Mouse (Mus musculus) gastrocnemius, postnatal 25 days (tissue): ENCODE results near the gene Nalcn. TPM values are rescaled to one million over a fixed set of nuclear protein-coding genes. Genes with fewer than 3 reads are reported as not detected.

Experiments used
- DNase-seq: peaks from one replicate; pipeline ENCODE4 v3.0.0; 2022
- total RNA-seq, 2 experiments: library from RNA; stranded (reverse); gene quantifications; 1 replicate in 1 of 2; 2 replicates in 1 of 2; pipeline ENCODE4 v1.2.3; 2021

Gene Nalcn
- total RNA-seq, 2 experiments from 2014 or later, result 0.19 to 0.31 TPM

DNA sequence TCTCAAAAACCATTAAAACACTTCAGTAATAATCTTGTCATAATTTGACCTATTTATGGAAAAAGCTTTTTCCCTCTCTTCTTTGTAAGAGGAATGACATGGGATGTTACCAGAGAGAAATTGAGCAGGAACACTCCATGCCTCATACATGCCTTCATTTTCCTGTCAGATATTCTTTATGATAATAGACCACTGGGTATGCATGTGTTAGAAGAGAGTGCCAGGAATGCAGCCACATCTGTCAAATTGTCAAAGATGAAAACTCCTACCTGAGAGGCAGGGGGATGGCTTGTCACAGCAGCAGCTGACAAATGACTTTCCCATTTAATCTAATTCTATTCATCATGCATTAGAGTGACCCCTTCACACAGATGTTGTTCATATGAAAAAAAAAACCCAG is 131.4 kb downstream of the Nalcn start:
- no peak for DNase-seq

GRCm38 (mm10) chr14:123488575-123489207 is 138.3 kb downstream of the Nalcn start:
- no peak for DNase-seq

DNA sequence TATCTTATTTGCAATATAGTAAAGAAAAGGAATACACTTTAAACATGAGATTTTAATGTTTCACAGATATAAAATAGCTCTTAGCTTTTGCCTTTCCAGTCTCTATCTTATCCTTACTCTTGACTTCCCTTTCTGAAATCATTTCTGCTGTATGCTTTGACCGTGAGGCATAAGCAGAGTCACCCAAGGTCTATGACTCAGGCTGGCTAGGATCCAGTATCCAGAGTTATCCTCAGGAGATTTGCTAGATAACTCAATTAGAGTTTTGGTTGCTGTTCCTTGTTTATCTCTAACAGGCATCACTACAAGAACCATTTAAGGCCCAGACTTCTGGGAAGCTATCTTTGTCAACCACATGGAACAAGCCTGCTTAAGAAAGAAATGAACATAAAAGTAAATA is 164.9 kb downstream of the Nalcn start:
- no peak for DNase-seq

DNA sequence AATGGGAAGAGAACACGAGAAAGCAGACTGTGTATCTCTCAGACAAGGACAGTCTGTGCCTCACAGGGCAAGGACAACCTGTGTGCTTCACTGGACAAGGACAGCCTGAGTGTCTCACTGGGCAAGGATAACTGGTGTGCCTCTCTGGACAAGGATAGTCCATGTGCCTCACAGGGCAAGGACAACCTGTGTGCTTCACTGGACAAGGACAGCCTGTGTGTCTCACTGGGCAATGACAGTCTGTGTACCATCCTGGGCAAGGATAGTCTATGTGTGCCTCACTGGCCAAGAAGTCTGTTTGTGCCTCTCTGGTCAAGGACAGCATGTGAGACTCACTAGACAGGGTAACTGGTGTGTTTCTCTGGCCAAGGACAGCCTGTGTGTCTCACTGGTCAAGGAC is 180.9 kb downstream of the Nalcn start:
- DNase-seq, result no peak

- no peak for DNase-seq
Observed at GRCm38 (mm10) chr14:123435542-123435941, 191.4 kb downstream of the Nalcn start.

DNA sequence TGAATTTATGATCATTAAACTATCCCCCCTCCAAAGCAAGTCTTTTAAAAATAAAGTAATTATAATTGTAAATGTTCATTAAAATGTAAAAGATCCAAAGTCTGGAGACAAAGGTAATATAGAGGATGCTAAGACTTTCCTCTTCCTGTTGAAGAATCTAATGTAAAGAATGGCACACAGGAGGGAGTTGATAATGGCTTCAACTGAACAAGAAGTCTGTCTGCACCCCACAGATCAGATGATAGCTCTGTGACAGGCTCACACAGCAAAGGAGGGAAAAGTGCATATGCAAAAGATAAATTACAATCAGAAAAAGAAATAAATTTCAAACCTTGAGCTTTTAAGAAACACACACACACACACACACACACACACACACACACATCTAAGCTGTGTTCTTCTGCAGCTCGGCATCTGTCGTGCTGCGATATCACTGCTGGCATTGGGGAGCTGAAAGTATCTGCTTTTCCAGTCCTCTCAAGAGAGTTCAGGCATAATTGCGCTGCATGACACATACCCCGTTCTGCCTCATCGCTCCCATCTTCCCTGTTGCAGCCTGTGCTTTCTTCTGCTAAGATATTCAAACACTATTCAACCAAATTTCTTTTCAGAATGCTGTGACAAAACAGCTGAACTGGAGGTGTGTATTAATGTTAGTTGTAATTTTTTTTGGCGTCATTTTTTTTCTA is 250.6 kb downstream of the Nalcn start:
- no peak for DNase-seq

DNA sequence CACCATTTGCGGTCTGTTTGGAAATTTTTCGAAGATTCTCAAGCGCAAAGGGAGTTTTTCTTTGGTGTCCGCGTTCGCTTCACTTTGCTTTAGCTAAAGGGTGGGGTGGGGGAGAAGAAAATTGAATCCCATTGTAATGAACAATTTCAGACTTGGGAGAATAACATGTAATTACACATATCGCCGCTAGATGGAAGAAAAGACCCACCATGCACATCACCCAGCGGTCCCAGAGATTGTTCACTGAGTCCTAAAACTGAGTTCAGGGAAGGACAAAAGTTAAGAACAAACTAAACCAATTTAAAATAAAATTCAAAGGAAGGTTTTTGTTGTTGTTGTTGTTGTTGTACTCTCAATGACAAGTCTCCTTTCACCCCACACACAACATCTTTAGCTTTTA is 255.4 kb downstream of the Nalcn start:
- no peak for DNase-seq

DNA sequence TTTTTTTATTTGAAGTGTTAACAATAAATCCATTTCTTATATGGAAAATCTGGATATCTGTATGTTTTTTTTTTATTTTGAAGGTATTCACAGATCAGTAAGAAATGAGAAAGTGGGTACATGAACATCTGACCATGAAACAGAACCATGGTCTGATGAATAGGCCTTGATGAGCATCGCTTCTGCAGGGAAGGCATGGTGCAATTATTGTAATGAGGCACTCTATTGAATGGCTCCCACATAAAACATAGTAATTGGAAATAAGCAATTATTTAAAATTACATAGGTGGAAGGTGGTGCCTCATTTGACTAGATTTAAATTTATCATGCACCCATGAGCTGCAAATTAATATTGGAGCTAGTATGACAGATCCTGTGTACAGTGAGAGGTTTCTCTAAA is 267.3 kb downstream of the Nalcn start:
- no peak for DNase-seq

GRCm38 (mm10) chr14:123352973-123353372 is 274.0 kb downstream of the Nalcn start:
- no peak for DNase-seq

GRCm38 (mm10) chr14:123331841-123332240 is 295.1 kb downstream of the Nalcn start:
- no peak for DNase-seq

DNA sequence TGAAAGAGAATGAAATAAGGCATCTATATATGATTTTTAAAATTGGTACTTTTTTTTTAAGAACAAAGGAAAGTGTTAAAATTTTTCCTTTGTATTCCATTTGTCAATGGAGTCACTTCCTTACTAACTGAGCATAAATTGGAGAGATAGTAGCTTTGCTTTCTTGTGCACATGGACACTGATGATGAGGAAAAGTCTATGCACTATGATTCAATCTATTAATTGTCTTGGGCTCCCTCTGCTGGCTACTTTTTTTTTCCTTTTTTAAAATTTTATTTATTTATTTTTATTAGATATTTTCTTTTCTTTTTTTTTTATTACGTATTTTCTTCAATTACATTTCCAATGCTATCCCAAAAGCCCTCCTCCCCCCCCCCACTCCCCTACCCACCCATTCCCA is 312.6 kb downstream of the Nalcn start:
- DNase-seq, result no peak

GRCm38 (mm10) chr14:123312371-123312770 is 314.6 kb downstream of the Nalcn start:
- no peak for DNase-seq

GRCm38 (mm10) chr14:123296068-123296467 is 330.9 kb downstream of the Nalcn start:
- DNase-seq, result no peak

DNA sequence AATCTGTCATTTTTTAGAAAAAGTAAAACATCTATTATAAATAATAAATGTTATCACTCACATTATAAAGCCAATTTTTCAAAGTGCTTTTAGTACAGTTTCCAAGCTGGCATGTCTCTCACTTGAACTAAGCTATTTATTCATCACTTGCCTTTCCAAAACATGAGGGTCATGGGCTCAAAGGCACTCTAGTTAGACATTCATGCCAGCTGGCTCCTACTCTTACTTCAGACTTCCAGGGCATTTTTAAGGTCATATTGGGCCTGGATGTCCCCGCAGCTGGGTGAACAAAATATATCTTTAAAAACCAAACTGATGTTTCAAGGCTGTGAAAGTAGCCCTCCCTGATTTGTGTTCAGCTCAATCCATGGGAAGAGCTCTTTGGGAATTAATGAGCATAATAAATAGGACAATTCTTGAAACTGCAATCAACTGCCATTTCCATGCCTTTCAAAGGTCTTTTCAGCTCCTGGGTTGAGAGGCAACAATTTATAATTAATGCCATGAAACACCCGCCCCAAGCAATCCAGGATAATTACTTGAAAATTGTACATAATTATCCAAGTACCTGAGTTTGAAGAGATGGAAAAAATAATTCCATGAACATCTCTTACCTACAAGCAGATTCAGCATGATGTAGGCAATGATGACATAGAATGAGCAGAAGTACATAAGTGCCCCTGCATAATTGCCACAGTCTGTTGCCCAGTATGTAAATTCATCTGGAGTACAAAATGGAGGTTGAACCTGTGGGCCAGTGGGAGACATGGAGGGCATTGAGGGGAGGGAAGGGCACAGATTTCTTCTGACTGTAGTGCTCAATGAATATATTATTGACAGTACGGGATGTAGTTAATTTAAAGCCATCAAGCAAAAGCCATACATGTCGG is 335.6 kb downstream of the Nalcn start:
- no peak for DNase-seq

GRCm38 (mm10) chr14:123282165-123282564 is 344.8 kb downstream of the Nalcn start:
- no peak for DNase-seq

DNA sequence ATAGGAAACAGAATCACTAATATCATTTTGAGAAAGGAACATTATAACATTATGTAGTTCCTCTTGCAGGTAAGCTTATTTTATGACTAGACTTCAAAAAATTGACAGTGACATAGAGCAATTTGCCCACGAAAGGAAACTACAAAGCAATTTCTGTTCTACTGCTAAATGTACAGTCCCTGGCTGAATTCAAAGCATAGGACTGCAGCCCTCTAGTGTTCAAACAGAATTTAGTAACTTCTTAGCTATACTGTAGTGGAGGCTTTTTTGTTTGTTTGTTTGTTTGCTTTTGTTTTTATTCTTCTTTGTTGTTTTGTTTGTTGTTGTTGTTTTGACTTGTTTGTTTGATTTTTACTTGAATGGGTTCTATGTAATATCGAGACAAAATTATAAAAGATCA is 354.8 kb downstream of the Nalcn start:
- no peak for DNase-seq

DNA sequence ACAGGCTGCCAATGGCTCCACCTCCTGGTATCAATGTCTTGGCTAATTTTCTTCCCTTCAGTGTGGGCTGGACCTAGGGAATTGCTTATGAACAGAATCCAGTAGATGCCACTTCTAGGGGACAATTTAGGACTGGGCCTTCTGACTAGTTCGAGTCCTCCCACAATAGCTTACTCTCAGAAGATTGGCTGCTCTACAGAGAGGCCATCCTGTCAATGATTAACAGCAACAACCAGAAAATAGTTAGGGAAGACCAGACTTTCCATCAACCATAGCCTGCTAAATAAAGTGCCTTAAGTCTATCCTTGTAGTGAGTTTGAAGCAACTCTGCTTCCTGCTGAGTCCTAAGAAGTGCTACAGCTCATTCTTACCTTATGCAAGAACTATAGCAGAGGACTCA is 386.2 kb downstream of the Nalcn start:
- DNase-seq, result no peak

DNA sequence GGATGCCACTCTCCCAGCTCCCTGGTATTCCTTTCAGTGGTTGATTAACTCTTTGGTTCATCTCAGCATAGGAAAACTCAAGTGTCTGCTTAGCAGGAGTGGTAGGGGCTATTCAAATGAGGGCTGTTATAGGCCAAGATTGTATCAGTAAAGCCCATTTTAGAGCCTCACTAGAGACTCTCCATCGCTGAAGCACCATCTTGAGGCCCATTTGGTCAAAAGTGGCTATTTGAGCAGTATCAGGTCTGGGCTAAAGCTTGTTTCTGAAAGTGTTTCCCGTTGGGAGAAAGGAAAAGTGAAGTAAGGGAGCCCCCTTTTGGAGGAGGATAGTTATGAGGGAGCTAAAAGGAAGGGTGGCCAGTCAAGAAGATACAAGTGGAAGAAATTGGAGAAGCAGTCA is 387.0 kb downstream of the Nalcn start:
- DNase-seq, result no peak

DNA sequence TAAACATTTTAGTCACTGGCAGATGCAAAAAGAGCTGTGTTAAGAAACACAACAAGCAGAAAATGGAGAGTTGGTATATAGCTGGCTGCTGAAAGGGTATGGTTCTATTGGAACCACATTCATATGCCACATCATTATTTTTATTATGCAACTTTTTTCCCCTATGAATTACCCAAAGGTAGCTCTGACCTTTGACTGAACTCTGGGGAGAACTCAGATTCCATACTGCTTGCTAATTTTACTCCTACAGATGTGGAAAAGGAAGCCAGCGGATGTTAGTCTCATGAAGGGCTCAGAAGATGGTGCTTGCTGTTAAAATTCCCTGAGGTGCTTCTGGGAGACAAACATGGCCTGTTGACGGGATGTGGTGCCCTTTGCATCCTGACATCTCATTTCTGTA is 389.9 kb downstream of the Nalcn start:
- no peak for DNase-seq

- no peak for DNase-seq
Observed at GRCm38 (mm10) chr14:123232630-123233206, 394.2 kb downstream of the Nalcn start.
